Mouse (Mus musculus) hindbrain, embryonic 11.5 days (tissue): ENCODE measurements around the gene Cxcr1. TPM values are rescaled to one million over a fixed set of nuclear protein-coding genes. Genes with fewer than 3 reads are reported as not detected.
"Not testable (repeated sequence)": the region's sequence is repeated elsewhere in the genome, so short reads cannot be mapped to it uniquely, and the experiment has no call there.

ENCODE experiments used
- ATAC-seq: fragments of 200-750 bp; cut with Nextera tagmentation; 2 replicates; pipeline ENCODE4 v1.8.0; 2017; ENCODE audit warnings: mild to moderate bottlenecking, moderate TSS enrichment, moderate library complexity; ENCODE audit not compliant: low FRiP score
- DNase-seq: peaks from one replicate; pipeline ENCODE4 v3.0.0-alpha.2; 2015; ENCODE audit warnings: low spot score
- H3K27ac ChIP-seq: fragments of 300-500 bp; sonication (generic); 2 replicates; pipeline ENCODE4 v1.5.1; 2014; ENCODE audit warnings: mild to moderate bottlenecking, low read depth, low read length
- H3K27me3 ChIP-seq: fragments of 300-500 bp; sonication (generic); 2 replicates; pipeline ENCODE4 v1.6.1; 2014; ENCODE audit warnings: mild to moderate bottlenecking, low read length, moderate library complexity, mixed read lengths; ENCODE audit not compliant: control insufficient read depth, insufficient read depth
- H3K36me3 ChIP-seq: fragments of 300-500 bp; sonication (generic); 2 replicates; pipeline ENCODE4 v1.6.1; 2014; ENCODE audit warnings: mild to moderate bottlenecking, low read length, moderate library complexity, mixed read lengths; ENCODE audit not compliant: control insufficient read depth, insufficient read depth
- H3K4me1 ChIP-seq: fragments of 300-500 bp; sonication (generic); replicated peaks from 2 replicates; pipeline ENCODE4 v1.6.1; 2014; ENCODE audit warnings: low read length, mixed read lengths; ENCODE audit not compliant: control insufficient read depth, insufficient read depth
- H3K4me2 ChIP-seq: fragments of 300-500 bp; sonication (generic); replicated peaks from 2 replicates; pipeline ENCODE4 v1.6.1; 2014; ENCODE audit warnings: mild to moderate bottlenecking, low read depth, low read length
- H3K4me3 ChIP-seq: fragments of 300-500 bp; sonication (generic); 2 replicates; pipeline ENCODE4 v1.5.1; 2014; ENCODE audit warnings: low read depth, low read length
- H3K9ac ChIP-seq: fragments of 300-500 bp; sonication (generic); 2 replicates; pipeline ENCODE4 v1.6.1; 2014; ENCODE audit warnings: low read depth, low read length
- H3K9me3 ChIP-seq: fragments of 300-500 bp; sonication (generic); 2 replicates; pipeline ENCODE4 v1.6.1; 2016; ENCODE audit warnings: low read length; ENCODE audit not compliant: control insufficient read depth
- WGBS: fragments of 180-500 bp; shearing (Covaris S2); extraction: QIAGEN DNeasy Blood & Tissue Kit; methylation state at CpG from one replicate; pipeline ENCODE4 v1.1.7; 2014; 5-methylcytosine and 5-hydroxymethylcytosine counted together
- polyA plus RNA-seq: library from polyadenylated mRNA; unstranded; fragments of >200 nt; fragmentation: Nextera tagmentation; extraction: Ambion mirVana; gene quantifications from 2 replicates; pipeline ENCODE4 v1.2.1, GENCODE M21; 2014

The Cxcr1 gene
- polyA plus RNA-seq, 1 experiment from 2014 or later, result 0.15 TPM

GRCm38 (mm10) chr1:74159613-74160012 lies 34.8 kb downstream of the Cxcr1 start:
- not testable (repeated sequence) for H3K9ac ChIP-seq, H3K4me1 ChIP-seq, ATAC-seq, DNase-seq, H3K4me3 ChIP-seq, H3K4me2 ChIP-seq, H3K9me3 ChIP-seq, H3K27ac ChIP-seq, H3K36me3 ChIP-seq, H3K27me3 ChIP-seq
- 78% methylated on average over 4 of the region's 5 CpGs for WGBS

GRCm38 (mm10) chr1:74156381-74156910 lies 38.0 kb downstream of the Cxcr1 start:
- Histone ChIP-seq H3K27me3 (no peaks in the 10 kb centered on the region), H3K36me3 (no peaks in the 10 kb centered on the region), H3K27ac (no peak overlapping the region), H3K4me3 (no peak overlapping the region), H3K4me2 (no peak overlapping the region), H3K9ac (no peak overlapping the region), H3K9me3 (no peaks in the 10 kb centered on the region), H3K4me1 (no peaks in the 10 kb centered on the region)
- ATAC-seq (no peak), DNase-seq (no peak)
- WGBS, result 88% methylated on average over 14 of the region's 14 CpGs

GRCm38 (mm10) chr1:74155435-74156012 lies 38.9 kb downstream of the Cxcr1 start:
- no peaks in the 10 kb centered on the region for H3K9me3 ChIP-seq
- H3K4me2 ChIP-seq, result no peak overlapping the region
- no peaks in the 10 kb centered on the region for H3K27me3 ChIP-seq
- H3K4me3 ChIP-seq, result no peak overlapping the region
- ATAC-seq (no peak), DNase-seq (no peak)
- 92% methylated on average over 6 of the region's 6 CpGs for WGBS
- no peak overlapping the region for H3K9ac ChIP-seq
- no peak overlapping the region for H3K27ac ChIP-seq
- no peaks in the 10 kb centered on the region for H3K4me1 ChIP-seq
- no peaks in the 10 kb centered on the region for H3K36me3 ChIP-seq

DNA sequence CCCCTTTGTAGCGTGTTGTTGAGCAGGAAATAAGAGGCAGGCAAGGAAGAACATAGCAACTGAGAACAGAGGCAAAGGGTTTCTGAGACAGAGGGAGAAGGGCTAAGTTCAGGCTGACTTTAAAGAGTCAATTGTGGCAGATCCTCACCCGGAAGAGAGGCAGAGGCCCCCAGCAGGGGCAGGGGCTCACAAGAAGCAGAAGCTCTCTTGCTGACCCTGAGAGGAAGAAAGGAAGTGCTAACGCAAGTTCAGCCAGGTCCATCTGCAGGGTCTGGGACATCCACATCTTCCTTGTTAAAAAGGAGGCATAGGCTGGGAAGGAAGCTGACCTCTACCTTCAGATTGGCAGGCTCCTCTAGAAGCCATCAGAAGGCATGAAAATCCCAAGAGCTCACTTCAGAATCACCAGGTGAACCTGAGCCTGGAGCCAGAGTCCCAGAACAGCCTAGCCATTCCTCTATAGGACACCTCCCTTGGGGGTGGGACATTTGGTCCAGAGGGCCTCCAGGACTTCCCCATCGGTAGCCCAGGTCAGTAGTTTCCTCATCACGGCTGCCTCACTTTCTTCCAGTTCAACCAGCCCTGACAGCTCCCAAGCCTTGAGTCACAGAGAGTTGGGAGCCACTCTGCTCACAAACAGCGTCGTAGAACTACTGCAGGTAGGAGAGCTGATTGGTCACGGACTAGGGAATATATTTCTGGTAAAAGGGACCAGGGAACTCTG lies 40.8 kb downstream of the Cxcr1 start, which contains the start of gene Cxcr2:
Gene Cxcr2, plus strand, starts transcription at position 529 of the 724 bp plus-strand sequence.
- Histone ChIP-seq H3K36me3 (no peaks in the 10 kb centered on the region), H3K4me2 (no peak within 1 kb of the TSS), H3K27me3 (no peaks in the 10 kb centered on the region), H3K9ac (no peak within 1 kb of the TSS), H3K27ac (no peak within 1 kb of the TSS), H3K4me3 (no peak within 1 kb of the TSS), H3K9me3 (no peaks in the 10 kb centered on the region), H3K4me1 (no peaks in the 10 kb centered on the region)
- 79% methylated on average over 8 of the region's 8 CpGs for WGBS
- no peak for DNase-seq
- ATAC-seq, result no peak

DNA sequence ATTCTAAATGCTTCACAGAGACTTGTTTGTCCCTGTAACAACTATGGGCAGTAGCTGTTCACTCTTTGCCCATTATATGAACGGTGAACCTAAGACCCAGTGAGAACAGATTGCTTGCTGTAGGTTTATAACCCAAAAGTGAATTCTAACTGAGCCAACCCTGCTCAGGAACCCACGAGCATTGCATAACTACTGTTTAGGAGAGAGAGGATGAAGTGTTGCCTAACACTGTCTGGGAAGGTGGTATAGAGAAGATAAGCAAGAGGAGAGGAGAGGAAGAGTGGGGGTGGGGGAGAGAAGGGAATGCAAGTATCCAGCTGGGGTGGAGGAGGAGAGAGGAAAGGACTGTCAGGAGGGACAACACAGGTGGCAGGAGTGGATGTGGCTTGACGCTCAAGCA lies 43.3 kb downstream of the Cxcr1 start:
- Histone ChIP-seq H3K27me3 (no peaks in the 10 kb centered on the region), H3K9ac (no peak overlapping the region), H3K4me1 (no peaks in the 10 kb centered on the region), H3K36me3 (no peaks in the 10 kb centered on the region), H3K27ac (no peak overlapping the region), H3K4me2 (no peak overlapping the region), H3K4me3 (no peak overlapping the region), H3K9me3 (no peaks in the 10 kb centered on the region)
- WGBS, result 80% methylated on average over 3 of the region's 3 CpGs
- no peak for ATAC-seq
- no peak for DNase-seq

DNA sequence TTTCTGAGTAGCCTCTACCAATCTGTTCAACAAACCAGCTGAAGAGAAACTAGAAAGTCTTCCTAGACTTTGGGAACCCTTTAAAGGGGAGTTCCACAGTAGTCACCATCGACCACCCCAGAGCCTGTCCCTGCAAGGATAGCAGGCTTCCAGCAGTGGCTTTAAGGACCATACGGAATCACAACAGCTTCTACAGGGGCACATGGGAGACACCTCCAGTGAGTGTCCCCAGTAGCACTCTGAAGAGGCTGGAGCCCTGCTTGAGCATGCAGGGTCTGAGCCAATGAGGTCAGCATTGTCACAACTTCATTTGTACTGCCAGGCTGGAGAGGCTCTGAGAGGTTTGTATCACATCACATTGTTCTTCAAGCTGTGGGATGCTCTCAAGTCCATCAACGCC lies 44.3 kb downstream of the Cxcr1 start:
- WGBS, result 79% methylated on average over 3 of the region's 3 CpGs
- Histone ChIP-seq H3K27me3 (no peaks in the 10 kb centered on the region), H3K4me1 (no peaks in the 10 kb centered on the region), H3K9me3 (no peaks in the 10 kb centered on the region), H3K4me3 (no peak overlapping the region), H3K27ac (no peak overlapping the region), H3K36me3 (no peaks in the 10 kb centered on the region), H3K4me2 (no peak overlapping the region), H3K9ac (no peak overlapping the region)
- no peak for DNase-seq
- no peak for ATAC-seq

GRCm38 (mm10) chr1:74149106-74149885 lies 45.1 kb downstream of the Cxcr1 start:
- Histone ChIP-seq H3K9me3 (no peaks in the 10 kb centered on the region), H3K4me3 (no peak overlapping the region), H3K4me1 (no peaks in the 10 kb centered on the region), H3K9ac (no peak overlapping the region), H3K27me3 (no peaks in the 10 kb centered on the region), H3K4me2 (no peak overlapping the region), H3K36me3 (no peaks in the 10 kb centered on the region), H3K27ac (no peak overlapping the region)
- 92% methylated on average over 6 of the region's 6 CpGs for WGBS
- ATAC-seq, result no peak
- no peak for DNase-seq
